Mouse (Mus musculus): ENCODE data around the gene Kcnh3.

Gene Kcnh3

DNA sequence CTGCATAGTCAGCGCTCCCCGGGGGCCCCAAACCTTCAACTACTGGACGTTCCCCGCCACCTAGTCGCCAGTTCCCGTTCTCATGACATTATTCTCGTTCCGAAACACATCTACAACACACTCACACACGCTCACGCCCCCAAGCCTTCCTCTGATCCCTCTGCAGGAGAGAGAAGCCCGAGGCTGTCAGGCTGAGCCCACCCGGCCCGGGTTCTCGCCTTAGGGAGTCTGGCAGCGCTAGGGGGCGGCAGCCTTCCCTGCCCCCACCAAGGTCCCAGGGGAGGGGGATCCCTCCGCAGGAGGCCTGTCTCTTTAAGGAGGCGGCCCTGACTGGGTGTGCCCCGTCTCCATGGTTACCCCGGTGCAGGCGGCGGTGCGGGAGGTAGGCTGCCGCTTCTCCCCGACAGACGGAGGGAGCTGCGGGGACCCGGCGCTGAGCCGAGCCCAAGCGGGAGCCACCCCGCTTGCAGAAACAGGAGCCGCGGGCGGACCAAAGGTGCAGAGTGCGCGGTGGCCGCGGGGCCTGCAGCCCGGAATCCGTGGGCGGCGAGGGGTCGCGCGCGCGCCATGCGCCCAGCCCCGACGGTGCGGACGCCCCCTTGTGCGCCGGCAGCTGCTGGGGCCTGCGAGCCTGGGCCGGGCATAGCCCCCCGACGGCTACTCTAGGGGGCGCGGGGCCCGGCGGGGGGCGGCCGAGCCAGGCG, at the start of gene Kcnh3:
TSS of gene Kcnh3 (plus strand) at position 654 of the 704 bp plus-strand sequence.
- peak; percentile 58 for DNase-seq (ENCODE audit: low read depth, low spot score)

DNA sequence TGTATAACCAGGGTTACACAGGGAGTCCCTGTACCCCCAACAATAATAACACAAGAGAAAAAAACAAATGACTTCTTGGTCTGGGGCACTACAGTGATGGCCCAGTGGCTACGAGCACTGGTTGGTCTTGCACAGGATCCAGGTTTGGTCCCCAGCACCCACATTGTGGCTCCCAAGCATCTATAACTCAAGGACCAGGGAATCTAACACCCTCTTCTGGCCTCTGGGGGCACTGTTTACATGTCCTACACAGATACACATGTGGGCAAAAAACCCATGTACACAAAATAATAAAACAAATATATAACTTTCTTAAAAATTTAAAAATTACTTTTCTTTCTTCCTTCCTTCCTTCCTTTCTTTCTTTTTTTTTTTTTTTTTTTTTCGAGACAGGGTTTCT, 45.0 kb upstream of the Kcnh3 start:
- DNase-seq (ENCODE audit: low read depth, low spot score) = peak; percentile 14

DNA sequence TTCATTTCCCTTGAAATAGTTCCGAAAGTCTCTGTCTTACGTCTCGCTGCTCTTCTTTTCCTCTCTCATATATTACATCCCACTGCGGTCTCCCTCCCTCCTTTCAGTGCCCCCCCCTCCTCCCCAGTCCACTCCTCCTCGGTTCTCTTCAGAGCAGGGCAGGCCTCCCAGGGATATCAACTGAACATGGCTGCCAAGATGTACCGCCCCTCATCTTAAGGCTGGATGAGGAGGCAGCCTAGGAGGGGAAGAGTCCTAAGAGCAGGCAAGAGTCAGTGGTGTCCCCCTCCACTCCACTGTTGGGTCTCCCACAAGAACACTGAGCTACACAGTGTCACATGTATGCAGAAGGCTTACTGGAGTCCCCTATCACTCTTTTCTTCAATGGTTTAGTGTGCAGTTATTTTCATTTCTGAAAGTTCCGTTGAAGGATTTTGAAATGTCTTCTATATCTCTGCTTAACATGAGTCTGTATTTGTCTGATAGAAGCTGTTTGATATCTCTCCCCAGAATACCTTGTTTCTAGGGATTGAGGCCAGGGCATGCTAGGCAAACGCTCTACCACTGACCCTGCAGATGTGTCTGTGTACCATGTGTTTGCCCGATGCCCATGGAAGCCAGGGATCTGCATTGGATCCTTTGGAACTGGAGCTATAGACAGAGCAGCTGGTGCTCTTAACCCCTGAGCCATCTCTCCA, 40.3 kb upstream of the Kcnh3 start:
- DNase-seq (ENCODE audit: low read depth, low spot score) = no peak

DNA sequence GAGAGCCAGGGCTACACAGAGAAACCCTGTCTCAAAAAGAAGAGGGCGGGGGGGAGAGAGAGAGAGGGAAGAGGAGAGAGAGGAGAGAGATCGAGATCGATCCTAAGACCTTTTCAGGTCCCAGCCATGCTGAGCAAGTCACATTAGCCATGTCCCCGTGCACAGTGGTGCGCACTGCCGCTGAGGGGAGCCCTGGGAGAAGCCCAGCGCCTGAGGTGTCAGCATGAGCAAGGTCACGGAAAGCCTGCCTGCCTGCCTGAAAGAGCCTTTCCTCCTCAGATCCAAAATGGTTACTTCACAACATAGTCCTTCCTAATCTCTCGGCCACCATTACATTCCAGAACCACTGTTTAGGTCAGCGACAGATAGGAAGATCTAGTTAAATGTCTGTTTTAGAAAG, 30.3 kb upstream of the Kcnh3 start:
- no peak for DNase-seq (ENCODE audit: low read depth, low spot score)

DNA sequence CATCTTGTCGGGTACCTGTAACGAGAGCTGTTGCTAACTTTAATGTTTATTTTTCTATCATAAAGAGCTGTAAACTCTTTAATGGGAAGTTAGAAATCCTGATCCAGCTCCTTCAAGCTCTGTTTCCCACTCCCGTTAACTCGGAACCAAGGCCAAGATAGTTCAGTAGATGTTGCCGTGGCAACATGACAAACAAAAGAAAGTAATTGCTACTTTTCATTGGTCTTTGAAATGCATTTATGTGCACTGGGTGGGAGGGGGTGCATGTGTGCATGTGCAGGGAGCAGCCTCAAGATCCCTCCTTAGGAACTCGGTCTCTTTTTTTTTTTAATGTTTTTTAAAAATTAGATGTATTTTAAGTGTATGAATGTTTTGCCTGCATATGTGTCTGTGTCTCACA, 29.6 kb upstream of the Kcnh3 start:
- no peak for DNase-seq (ENCODE audit: low read depth, low spot score)

DNA sequence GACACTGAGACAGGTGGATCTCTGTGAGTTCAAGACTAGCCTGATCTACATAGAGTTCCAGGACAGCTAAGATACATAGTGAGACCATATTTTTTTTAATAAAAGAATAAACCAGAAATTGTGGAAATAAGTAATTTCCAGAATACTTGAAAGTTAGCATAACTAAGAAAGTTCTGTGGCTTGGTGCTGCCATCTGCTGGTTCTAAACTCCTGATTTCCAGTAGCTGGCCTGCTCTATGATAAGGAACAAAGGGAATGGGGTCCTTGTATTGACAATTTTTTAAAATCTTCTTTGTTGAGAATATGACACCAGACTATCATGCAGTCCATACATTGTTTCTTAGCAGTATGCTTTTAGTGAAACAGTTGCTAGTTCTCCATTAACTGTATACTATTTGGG, 25.9 kb upstream of the Kcnh3 start:
- DNase-seq (ENCODE audit: low read depth, low spot score) = peak; percentile 29

DNA sequence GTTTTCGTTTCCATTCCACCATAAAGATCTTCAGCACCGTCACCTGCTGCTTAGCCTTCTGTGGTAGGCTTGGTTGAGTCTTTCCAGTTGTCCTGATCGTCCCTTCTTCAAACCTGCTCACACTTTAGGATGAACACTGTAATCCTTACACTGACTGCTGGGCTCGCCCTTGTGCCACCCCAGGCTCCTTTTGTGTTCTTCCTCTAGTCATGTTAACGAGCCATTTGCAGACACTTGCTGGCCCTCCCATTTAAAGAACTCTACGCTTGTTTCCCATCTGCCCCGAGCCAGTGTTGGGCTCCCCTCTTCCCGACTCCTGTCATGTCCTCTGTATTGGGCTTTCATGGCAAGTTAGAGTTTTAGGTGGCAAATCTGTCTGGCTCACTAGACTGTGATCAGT, 18.7 kb upstream of the Kcnh3 start:
- DNase-seq (ENCODE audit: low read depth, low spot score) = no peak

DNA sequence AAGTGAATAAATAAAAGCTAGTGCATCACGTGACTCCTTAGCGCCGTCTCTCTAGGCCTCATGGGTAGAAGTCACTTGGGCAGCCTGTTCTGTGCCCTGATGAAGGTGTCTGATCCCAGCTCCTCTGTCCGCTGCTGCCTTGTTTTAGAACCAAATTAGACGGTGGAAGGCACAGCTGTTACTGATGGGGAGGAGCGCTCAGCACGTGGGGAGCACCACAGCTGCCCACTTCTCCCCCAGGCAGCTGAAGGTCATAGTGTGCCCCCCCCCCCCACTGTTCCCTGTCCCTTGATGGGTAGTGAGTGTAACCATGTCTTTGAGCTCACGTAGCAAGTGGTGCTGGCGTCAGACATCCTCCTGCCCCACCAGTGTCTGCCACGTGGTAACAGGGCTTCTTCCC, 11.5 kb upstream of the Kcnh3 start:
- DNase-seq (ENCODE audit: low read depth, low spot score) = no peak

DNA sequence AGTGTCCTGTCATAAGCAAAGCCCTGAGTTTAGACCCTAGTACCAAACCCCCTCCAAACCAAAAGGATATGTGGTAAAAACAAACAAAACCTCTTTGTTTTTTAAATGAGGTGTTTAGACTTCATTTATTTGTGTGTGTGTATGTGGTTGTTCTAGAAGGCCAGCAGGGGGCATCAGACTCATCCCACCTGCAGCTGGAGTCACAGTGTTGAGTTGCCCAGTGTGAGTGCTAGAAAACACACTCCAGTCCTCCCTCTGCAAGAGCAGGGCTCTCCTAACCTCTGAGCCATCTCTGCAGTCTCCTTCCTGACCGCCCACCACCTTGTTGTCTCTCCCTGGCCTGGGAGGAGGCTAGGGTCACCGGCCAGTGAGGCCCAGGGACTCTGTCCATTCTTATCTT, 9.7 kb upstream of the Kcnh3 start:
- peak; percentile 63 for DNase-seq (ENCODE audit: low read depth, low spot score)

DNA sequence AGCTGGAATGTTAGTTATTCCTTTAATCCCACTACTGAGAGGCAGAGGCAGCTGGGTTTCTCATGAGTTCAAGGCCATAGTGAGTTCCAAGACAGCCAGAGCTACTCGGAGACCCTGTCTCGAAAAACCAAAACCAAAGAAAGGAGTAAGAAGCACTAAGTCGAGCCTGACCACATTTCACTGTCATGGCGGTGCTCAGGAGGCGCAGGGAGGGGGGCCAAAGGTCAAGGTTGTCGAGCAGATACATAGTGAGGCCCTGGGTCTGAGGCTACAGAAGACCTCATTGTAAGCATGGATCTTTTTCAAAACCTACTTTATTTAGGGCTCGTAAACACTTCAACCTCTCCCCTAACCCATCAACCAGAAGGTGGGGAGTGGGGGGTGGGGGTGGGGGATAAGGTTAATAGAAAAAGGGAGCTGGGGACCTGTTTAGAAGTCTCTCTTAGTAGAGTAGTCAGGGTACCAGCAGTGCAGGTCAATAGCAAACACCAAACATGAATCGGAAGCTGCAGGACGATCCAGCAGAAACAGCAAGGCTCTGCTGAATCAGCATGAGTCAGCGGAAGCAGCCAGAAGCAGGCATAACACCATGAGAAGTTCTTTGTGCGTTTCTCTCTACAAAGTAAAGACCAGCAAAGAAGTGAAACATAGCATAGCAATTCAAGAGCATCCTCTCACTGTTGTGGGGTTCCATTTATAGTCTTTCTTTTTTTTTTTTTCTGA, 8.8 kb upstream of the Kcnh3 start:
- no peak for DNase-seq (ENCODE audit: low read depth, low spot score)

DNA sequence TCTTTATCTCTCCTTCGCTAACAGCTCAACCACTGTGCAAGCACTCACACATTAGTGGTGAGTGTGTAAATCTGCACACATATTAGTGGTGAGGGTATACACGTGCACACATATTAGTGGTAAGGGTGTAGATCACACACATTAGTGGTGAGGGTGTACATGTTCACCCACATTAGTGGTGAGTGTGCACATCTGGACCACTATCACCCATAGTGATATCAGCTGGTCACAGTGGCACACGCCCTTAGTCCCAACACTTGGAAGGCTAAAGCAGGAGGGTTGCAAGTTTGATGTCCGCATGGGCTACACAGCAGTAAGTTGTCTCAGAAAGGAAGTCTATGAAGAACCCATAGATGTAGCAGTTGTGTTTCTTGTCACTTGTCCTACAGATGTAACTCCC, 7.0 kb upstream of the Kcnh3 start:
- DNase-seq (ENCODE audit: low read depth, low spot score) = no peak

DNA sequence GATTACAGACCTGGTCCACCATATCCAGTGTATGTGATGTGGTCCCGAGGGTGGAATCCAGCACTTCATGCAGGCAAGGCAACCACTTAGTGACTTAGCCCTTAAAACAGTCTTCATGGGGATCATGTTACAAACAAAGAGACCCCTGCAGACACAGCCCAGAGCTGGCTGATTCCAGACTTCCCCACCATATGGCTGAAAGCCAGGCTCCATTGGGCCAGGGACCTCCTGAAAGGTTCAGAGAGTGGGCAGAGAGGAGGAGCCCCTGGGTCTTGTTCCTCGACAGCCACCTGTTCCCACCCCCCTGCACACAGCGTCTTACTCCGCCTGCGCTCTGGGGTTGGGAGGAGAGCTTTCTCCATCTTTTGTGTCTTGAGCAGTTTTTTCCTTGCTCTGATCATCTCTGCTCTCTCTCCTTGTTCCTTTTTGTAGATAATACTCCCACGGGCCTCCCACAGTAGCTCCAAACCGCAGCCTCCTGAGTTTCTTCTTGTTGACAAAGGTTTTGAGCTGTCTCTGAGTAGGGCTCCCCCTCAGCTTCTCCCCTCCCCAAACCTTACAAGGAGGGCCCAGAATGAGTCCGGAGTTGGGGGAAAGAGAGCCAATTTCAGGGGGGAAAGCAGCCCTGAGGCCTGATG, 3.2 kb upstream of the Kcnh3 start:
- no peak for DNase-seq (ENCODE audit: low read depth, low spot score)

DNA sequence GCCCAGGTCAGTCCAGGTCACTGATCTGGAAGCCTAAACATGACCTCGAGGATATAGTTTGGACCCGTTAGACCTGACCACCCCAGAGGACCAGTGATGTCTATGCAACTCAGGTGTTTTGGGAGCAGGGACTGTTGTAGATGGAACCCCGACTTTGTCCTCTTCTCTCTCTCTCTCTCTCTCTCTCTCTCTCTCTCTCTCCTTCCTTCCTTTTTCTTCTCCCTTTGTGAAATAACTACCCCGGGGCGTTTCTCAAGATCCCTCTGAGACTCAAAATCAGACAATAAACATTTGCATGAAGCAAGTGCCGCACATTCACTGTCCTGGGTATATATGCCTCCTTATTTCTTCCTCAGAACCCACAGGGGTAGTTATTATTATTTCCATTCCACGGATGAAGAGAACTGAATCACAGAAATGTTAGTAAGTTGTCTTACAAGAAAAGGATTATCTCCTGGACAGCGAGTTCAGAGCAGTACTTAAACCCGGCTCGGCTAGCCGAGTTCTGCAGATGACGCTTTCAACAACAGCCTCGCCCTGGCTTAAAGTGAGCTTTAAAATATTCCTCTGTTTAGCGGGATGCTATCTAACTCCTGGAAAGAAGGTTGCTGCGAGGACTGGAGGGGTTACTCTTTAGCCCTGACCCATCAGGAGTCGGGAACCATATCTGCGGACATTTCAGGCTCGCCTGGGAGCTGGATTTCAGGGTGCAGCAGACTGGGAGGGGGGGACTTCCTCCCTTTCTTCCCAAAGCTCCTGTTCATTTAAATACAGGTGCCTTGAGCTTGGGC, 1.7 kb upstream of the Kcnh3 start:
- no peak for DNase-seq (ENCODE audit: low read depth, low spot score)

DNA sequence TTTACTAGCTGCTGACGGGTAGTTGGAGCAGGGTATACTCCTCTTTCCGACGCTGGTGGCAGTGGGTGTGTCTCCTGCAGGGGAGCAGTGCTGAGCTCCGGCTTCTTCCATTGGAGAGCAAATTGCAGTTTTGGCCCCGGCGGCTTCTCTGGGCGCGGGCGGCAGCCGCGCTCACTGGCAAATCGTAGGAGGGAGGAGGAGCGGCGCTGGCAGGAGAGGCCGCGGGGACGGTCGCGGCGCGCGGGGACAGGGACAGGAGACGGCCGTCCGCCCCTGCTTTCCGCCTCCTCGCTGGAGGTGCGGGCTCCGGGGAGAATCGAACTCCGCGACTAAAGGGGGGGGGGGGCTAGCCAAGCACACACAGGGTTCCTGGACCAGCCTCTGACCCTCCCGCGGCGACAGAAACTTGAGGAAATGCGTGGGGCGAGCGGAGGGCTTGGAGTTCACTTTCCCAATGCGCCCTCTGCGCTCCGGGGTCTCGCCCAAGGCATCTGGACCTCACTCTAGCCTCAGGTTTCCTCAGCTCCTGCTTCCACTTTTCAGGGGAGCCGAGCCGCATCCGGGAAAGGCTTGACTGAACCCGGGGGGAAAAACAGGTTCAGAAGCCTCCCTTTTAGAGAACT, 965 bp upstream of the Kcnh3 start:
- DNase-seq (ENCODE audit: low read depth, low spot score) = no peak

DNA sequence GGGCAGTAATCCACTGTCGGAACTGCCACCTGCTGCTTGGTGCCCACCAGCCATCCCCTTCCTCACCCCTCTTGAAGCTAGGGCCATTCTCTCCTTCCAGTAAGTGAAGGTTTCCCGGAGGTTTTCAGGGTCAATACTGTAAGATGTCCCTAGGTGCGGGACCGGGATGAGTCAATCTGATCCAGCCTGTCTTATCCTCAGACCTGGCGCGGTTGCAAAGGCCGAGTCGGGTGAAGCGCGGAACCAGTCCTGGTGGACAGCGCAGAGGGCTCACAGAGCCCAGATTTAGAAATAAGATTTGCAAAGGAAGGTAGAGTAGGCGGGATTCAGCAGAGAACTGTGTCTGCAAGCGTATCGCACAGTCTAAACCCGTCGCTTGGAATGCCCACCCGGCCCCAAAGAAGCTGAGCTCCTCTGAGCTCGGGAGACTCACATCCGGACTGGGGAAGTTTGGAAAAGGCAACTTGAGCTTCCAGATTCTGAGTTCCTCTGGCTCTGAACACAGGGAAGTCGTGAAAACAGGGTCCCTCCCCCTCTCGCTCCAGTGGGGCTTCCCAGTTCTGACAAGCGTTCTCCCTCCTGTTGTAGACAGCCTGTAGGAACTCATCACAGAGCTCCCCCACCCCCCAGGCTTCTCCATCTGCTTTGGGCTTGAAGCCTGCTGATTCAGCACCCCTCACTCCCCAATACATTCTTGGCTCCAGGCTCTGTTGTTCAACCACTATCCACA, 585 bp downstream of the Kcnh3 start:
- no peak for DNase-seq (ENCODE audit: low read depth, low spot score)

DNA sequence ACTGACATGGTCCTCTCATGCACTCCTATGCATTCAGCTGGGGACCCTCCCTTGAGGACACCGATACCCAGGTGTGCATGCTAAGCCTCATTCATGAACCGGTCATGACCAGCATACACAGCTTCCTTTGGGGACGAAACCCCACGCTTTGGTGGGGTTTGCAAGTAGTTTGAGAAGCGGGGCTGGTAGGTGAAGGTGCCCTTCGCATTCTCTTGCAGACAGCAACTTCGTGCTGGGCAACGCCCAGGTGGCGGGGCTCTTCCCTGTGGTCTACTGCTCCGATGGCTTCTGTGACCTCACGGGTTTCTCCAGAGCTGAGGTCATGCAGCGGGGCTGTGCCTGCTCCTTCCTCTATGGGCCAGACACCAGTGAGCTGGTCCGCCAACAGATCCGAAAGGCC, 1.4 kb downstream of the Kcnh3 start:
- no peak for DNase-seq (ENCODE audit: low read depth, low spot score)

DNA sequence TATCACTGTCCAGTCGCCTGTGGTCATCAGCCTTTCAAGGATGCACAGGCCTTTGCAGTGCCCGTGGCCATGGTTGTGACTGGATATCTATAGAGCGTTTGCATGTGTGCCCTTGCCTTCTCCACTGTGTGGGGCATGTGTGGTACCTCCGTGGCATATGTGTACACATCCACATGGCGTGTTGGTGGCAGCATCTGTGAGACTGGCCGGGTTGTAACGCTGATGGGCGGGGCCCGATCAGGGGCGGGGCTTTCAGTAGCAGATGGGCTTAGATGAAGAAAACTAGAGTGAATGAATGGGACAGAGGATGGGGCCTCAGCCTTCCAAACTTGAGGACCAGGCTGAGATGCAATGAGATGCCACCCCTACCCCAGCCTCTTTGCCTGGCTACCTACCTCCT, 7.3 kb downstream of the Kcnh3 start:
- DNase-seq (ENCODE audit: low read depth, low spot score) = no peak

DNA sequence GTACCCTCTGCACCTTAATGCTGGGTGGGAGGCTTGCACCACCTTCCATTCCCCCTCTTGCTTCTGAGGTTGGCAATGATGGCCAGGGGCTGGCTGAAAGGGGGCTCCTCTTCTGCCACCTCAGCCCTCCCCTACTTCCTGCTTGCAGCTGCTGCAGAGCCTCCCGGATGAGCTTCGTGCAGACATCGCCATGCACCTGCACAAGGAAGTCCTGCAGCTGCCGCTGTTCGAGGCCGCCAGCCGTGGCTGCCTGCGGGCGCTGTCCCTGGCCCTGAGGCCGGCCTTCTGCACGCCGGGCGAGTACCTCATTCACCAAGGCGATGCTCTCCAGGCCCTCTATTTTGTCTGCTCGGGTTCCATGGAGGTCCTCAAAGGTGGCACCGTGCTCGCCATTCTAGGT, 9.1 kb downstream of the Kcnh3 start:
- DNase-seq (ENCODE audit: low read depth, low spot score) = peak; percentile 65

DNA sequence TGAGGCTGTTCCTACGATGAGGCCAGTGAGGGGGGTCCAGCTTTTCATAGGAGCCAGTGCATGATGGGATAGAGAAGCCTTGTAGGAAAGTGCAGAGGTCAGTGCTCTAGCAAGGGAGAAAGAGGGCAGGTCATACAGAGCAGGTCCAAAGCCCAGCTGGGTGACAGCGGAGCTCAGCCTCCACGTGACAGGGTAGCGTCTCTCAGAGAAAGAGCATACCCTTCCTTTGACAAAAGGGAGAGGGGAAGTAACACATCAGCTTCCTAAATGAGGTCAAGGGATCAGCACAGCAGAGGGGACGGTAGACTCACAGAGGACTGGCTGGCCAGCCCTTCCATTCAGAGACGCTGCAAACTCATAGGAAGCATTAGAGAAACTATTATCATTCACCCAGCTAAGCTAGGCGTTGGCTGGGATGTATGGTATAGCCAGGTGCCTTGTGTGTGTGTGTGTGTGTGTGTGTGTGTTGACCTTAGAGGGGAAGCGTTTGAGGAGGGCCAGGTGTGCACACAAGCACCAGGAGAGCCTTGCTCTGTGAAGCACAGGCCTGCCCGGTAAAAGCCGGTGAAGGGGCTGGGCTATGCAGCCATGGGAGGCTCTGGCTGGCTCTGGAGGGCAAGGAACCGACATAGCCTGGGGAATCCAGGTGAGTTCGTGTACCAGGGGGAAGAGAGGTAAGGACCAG, 9.8 kb downstream of the Kcnh3 start:
- DNase-seq (ENCODE audit: low read depth, low spot score) = no peak

DNA sequence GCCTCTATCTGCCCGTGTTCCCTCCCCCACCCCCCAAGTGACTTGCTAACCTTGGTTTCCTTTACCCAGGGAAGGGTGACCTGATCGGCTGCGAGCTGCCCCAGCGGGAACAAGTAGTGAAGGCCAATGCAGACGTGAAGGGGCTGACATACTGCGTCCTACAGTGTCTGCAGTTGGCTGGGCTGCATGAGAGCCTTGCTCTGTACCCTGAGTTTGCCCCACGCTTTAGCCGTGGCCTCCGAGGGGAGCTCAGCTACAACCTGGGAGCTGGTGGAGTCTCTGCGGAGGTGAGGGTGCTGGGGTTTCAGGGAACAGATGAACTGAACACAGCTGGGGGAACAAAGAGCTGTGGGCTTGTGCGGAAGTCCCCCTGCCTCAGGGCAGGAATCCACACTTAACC, 13.3 kb downstream of the Kcnh3 start:
- no peak for DNase-seq (ENCODE audit: low read depth, low spot score)
